Mouse (Mus musculus): ENCODE data around the gene Exoc5.

Exoc5 gene

GRCm38 (mm10) chr14:49001655-49002054 lies 64.8 kb downstream of the Exoc5 start:
- DNase-seq, result no peak

GRCm38 (mm10) chr14:48998795-48999194 lies 67.7 kb downstream of the Exoc5 start:
- DNase-seq, result no peak

- no peak for DNase-seq
These were observed 72.6 kb downstream of the Exoc5 start for GRCm38 (mm10) chr14:48993861-48994260.

GRCm38 (mm10) chr14:48992070-48992580 lies 74.3 kb downstream of the Exoc5 start:
- DNase-seq, result no peak

- no peak for DNase-seq
These were observed 75.3 kb downstream of the Exoc5 start for GRCm38 (mm10) chr14:48991144-48991522.

- peak; percentile 73 for DNase-seq
These were observed 75.8 kb downstream of the Exoc5 start for GRCm38 (mm10) chr14:48990471-48991143.

- no peak for DNase-seq
These were observed 76.6 kb downstream of the Exoc5 start for GRCm38 (mm10) chr14:48989831-48990230.

- DNase-seq, result no peak
These were observed 80.2 kb downstream of the Exoc5 start for GRCm38 (mm10) chr14:48986231-48986630.

- DNase-seq, result no peak
These were observed 80.8 kb downstream of the Exoc5 start for GRCm38 (mm10) chr14:48985673-48986072.

- no peak for DNase-seq
These were observed 87.5 kb downstream of the Exoc5 start for GRCm38 (mm10) chr14:48978971-48979388.

GRCm38 (mm10) chr14:48971546-48971945 lies 94.9 kb downstream of the Exoc5 start:
- no peak for DNase-seq

GRCm38 (mm10) chr14:48968670-48969069 lies 97.8 kb downstream of the Exoc5 start:
- no peak for DNase-seq
